Mouse (Mus musculus) mouse embryonic stem cell (cell line): ENCODE measurements around the gene Trim25.
"Not testable (repeated sequence)": the region's sequence is repeated elsewhere in the genome, so short reads cannot be mapped to it uniquely, and the experiment has no call there.

Source experiments
- in situ Hi-C, 2 experiments: fragments of 300-500 bp; cut with MboI; formaldehyde crosslinking; loops; 1 replicate in 1 of 2; 3 replicates in 1 of 2; pipeline ENCODE4 v1.14.3; 2019 to 2020; ENCODE audit warnings: low sequenced_read_pairs in 2 of 2, low pct_unique_long_range_greater_than_20kb in 1 of 2, mixed read lengths in 1 of 2; ENCODE audit not compliant: unreplicated experiment in 1 of 2

The Trim25 gene

DNA sequence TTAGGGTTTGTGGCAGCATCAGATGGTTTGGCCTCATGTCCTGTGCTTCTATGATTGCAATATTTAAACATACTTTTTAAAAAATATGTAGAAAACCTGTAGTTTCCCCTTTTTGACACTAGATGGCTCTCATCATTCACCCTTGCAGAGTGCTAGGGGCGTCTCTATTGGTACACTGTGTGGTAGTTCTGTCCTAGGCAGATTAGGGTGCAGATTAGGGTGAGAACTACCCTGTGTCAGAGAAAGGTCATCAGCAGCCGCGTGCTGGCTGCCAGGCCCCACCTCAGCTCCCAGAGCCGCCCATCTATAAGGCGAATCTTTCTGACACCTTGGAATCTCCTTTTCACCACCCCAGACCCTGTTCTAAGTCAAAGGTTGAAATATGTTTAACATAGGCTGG lies 9.6 kb upstream of the Trim25 start:
- in situ Hi-C loops, result no loop called here

DNA sequence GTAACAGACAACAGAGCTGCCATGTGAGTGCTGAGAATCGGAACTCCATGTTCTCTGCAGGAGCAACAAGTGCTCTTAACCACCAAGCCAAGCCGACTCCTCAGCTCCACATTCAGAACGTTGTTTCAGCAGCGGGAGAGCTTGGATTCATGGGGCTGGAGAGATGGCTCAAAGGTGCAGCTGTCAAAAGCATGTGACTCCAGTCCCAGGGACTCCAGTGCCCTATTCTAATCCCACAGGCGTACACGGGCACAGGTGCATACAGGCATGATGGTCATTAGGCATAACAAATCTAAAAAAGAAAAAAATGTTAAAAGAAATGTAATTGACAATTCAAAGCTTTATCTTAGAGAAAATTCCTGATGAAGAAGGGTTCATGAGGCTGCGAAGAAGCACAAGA lies 6.0 kb upstream of the Trim25 start:
- in situ Hi-C loops, result no loop called here

DNA sequence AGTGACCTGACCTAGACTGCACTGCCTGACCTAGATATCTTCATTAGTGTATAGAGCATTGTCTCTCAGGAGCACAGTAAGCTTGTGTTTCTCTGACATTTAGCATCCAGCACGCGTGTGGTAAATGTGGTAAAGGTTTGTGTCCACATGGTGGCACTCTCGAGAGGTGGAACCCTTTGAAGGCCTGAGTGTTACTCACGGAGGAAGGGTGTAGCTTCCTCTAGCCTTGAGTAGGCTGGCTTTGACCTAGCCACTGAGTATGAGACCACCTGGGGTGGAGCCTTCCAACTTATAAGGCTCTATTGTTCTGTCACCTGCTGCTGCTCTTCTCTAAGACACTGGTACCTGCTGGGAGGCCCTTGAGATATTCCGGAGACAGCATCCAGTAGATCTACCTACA lies 5.6 kb upstream of the Trim25 start:
- in situ Hi-C loops, result no loop called here

DNA sequence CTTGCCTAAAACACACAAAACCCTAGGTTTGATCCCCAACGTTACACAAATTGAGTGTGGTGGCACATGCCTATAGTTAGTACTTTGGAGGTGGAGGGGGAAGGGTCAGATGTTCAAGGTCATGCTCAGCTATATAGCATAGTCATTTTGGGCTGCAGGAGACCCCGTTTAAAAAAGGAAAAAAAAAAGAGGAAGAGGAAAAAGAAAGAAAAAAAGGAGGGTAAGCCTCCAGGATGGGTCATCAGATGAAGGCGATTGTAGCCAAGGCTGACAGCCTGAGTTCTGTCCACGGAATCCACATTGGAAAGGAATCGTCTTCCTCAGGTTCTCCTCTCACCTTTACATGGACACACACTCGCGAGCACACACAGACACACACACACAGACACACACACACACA lies 4.7 kb upstream of the Trim25 start:
- in situ Hi-C loops, result no loop called here

DNA sequence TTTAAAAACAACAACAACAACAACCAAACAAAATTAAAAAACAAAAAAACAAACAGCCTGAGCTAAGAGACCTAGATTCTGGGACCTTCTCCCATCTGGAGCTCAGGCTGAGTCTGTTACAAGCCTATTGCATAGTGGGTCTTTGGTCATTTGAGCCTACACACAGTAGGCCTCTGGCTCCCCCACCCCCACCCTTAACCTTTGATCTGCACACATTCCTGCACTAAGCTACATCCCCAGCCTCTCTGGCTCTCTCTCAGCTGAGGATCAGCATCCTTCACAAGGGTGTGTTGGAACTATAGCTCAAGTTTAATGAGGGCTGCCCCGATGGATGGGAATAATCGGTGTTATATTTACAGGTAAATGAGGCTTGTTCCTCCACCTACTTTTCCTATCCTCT lies 3.6 kb upstream of the Trim25 start:
- in situ Hi-C loops, result no loop called here

DNA sequence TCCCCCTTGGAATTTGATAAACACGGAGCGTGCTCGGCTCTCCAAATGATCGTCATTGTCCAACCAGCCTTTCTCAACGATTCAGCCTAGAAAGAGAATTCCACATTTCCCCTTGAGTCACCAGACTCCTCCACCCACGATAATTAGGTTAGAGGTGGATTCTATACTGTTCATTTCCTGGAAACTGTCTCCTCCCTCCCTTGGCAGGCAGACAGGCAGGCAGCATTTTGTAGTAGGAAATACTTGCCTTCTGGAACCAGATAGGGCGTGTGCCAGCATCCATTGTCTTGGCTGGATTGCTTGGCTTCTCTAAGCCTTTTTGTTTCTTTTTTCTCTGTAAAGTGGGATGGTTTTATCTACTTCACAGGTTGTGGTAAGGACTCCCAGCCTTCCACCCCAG lies 2.7 kb upstream of the Trim25 start:
- in situ Hi-C loops, result no loop called here

DNA sequence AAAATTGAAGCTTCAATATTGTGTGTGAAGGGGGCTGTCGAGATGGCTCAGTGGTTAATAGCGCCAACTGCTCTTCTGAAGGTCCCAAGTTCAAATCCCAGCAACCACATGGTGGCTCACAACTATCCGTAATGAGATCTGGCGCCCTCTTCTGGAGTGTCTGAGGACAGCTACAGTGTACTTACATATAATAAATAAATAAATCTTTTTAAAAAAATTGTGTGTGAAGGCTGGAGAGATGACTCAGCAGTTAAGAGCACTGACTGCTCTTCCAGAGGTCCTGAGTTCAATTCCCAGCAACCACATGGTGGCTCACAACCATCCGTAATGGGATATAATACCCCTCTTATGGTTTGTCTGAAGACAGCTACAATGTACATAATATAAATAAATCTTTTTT lies 1.8 kb upstream of the Trim25 start:
- in situ Hi-C loops, result not testable (repeated sequence)

DNA sequence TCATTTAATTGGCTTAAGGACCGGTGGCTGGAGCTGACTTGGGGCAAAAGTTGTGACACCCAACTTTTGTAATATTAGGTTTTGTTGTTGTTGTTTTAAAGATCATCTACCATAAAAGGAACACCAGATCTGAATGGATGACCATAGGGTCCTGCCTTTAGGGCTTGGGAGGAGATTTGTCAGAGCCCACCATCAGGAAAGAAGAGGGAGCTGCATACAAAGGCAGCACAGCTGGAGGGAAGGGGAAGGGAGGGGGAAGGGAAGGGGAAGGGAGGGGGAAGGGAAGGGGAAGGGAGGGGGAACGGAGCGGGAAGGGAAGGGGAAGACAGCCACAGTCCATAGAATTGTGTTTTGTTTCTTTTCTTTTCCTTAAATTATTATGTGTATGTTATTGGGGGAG lies 770 bp upstream of the Trim25 start:
- in situ Hi-C loops, result no loop called here

DNA sequence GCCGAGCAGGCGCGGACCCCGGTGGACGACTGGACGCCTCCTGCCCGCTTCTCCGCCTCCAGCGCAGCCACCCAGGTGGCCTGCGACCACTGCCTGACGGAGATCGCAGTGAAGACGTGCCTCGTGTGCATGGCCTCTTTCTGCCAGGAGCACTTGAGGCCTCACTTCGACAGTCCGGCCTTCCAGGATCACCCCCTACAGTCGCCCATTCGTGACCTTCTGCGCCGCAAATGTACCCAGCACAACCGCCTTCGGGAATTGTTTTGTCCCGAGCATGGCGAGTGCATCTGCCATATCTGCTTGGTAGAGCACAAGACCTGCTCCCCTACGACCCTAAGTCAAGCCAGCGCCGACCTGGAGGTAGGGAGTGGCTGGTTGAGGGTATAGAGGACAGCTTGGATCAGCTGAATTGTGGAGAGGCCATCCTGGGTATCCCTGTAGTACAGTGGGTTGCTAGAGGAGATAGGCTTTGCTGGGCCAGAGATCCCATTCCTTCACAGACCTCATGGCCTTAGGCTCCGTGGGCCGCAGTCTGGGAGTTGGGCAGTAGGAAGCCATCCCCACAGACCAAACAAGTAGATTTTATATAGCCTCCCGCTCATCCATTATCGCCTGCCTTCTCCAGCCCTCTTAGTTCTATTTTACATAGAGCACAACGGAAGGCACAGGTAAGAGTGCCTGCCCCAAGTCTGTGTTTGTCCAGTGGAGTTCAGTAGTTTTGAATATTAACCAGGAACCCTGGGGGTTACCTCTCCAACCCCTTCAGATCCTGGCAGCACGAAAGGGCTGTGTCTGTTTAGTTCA lies 749 bp downstream of the Trim25 start:
- in situ Hi-C loops, result no loop called here

DNA sequence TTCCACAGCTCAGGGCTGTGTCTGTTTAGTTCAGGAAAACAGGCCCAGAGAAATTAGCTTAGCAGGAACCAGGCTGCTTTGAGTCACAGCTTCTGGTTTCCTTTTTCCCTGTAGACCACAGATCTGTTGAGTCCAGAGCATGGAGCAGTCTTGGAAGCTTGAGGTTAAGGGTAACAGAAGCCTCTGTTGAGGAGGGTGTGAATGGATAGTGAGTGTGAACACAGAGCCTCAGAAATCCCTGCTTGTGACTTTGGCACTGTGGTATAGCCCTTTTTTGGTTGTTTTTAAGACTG lies 1.3 kb downstream of the Trim25 start:
- in situ Hi-C loops, result no loop called here

DNA sequence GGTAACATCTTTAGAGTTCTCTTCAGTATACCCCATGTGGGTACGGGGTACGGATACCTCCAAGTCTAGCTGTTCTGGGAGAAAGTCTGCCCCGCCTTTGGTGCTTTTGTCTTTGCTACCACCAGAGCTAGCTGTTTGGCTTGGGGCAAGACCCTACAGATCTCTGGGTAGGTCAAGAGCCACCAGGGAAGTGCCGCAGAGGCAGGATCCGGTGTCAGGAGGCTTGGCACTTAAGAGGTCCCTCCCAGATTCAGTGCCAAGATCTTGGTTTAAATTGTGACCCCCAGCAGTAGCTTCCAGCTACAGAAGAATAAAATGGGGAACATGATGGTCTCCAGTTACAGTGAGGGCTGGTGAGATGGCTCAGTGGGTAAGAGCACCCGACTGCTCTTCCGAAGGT lies 2.4 kb downstream of the Trim25 start:
- in situ Hi-C loops, result no loop called here

DNA sequence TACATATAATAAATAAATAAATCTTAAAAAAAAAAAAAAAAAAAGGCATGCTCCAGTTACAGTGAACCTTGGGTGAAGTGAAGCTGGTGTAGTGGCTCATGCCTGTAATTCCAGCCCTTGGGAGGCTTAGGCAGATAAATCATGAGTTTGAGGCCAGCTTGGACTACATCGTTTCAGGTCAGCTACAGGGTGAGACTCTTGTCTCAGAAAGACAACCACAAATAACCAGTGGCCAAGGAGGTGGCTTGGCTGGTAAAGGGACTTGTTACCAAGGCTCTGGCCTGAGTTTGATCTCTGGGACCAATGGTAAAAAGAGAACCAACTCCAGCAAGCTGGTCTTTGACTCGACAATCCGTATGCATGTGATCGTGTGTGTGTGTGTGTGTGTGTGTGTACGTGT lies 2.9 kb downstream of the Trim25 start:
- in situ Hi-C loops, result no loop called here

DNA sequence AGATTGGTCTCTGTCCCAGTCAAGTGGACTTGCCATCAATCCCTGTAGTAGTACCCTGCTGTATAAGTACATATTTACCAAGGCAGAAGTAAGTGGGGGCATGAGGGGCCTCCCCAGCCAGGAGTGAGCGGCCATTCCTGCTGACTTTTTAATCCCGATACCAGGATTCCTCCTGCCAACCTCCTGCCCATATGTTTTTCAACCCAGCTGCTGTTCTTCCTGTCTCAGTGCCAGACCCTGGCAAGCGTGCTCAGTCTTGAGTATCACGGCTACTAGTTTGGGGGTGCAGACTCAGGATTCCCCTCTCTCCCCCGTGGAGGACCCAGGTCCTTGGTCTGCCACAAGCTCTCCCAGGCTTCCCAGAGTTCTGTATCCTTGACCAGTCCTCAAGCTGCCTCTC lies 3.4 kb downstream of the Trim25 start:
- in situ Hi-C loops, result no loop called here

DNA sequence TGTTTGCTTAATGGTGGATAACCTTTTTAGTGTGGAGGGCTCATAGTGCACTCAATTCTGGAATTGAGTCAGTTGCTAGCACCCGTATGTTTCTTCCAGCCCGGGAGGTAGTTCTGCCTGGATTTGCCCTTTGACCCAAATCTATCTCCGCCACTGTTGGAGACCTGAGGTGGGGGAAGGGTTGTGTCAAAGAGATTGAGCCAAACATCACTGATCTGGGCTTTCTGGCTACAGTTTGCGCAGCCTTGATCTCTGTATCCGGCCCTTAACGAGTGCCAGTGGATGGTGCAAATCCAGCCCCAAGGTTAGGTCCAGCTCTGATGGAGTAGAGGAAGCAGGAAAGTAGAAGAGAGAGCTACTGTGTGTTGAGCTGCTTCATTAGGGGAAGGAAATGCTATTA lies 3.9 kb downstream of the Trim25 start:
- in situ Hi-C loops, result no loop called here

DNA sequence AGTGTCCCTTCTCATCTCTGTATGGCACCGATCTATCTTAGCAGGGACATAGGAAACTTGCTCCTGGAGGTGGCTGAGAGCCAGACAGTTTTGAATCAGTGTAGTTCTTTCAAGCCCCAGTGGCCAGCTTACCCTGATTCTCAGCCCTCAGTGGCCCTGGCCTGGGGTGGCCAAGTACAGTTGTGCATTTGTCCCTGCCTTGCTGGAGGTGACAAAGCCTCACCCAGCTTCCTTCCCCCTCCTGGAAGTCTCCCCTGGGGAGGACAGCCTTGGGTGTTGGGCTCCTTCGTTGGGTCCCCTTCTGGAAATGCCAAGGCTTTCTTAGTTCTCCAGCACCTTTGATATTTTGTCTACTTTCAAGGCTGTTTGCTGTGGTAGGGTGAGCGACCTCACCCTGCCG lies 4.5 kb downstream of the Trim25 start:
- in situ Hi-C loops, result no loop called here

DNA sequence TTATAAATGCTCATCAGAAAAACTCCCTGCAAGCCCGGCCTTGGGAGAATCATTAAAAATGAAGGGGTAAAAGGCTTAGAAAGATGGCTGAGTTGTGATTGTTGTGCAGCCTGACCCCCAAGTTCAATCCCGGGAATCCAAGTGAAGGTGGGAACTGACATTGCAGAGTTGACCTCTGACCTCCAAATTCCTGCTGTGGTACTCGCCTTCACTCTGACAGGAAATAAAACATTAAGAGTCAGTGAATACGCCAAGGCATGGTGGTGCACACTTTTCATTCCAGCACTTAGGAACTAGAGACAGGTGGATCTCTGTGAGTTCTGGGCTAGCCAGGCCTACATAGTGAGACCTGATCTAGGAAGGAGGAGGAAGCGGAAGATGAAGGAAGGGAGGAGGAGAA lies 6.3 kb downstream of the Trim25 start:
- in situ Hi-C loops, result no loop called here

DNA sequence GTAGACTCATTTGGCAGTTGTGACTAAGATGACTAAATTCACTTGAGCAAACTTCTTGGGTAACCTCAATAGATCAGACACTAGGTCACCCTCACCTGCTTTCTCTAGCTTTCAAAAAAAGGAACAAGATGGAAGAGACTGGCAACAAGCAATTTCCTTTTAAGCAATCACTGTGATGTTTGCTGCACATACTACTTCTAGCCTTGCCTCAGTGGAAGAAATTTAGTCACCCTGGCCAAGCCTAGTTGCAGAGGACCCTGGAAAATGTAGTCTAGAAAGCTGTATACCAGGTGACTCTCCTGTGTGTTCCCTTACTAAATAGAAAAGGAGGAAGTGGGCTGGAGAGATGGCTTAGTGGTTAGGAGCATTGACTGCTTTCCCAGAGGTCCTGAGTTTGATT lies 7.2 kb downstream of the Trim25 start:
- in situ Hi-C loops, result no loop called here

DNA sequence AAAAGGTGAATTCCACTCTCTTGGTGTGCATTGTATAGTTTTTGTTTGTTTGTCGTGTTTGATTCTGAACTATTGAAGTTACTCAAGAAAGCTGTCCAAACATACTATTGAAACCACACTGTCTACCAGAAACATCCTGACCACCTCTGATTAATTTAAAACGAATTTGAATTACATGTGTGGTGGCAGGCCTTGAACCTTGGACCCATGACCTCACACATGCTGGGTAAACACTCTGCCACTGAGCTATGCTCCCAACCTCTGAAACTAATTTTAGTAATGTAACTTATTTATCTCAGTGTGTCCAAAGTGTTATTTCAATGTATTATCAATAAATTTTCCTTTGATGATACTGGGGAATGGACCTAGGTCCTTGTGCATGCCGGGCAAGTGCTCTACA lies 8.4 kb downstream of the Trim25 start:
- in situ Hi-C loops, result no loop called here

DNA sequence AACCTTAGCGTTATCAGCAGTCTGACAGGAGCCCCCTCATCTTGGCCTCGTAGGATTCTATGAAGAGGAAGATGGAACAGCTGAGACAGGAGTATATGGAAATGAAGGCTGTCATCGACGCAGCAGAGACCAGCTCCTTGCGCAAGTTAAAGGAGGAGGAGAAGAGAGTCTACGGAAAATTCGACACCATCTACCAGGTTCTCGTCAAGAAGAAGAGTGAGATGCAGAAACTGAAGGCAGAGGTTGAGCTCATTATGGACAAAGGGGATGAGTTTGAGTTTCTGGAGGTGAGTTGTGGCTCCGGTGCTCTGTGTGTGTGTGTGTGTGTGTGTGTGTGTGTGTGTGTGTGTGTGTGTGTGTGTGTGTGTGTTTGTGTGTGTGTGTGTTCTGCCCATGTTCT lies 9.9 kb downstream of the Trim25 start:
- in situ Hi-C loops, result no loop called here

DNA sequence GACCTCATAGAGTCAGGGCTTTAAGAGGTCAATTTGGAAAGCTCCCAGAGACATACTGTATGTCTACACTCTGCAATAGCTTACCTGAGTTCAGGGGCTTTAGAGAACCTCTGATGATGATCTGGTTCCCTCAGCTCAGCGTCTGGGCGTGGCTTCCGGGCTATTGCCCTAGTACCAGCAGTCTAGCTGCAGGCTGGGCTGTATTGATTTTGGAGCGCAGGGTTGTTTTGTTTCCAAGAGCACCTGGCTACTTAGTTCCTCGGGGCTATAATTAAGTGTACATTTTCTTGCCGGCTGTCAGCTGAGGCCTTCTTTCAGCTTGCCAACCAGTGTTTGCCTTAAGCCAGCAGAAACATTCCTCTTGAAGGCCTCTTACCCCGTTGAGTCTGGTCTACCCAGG lies 10.3 kb downstream of the Trim25 start:
- in situ Hi-C loops, result no loop called here

DNA sequence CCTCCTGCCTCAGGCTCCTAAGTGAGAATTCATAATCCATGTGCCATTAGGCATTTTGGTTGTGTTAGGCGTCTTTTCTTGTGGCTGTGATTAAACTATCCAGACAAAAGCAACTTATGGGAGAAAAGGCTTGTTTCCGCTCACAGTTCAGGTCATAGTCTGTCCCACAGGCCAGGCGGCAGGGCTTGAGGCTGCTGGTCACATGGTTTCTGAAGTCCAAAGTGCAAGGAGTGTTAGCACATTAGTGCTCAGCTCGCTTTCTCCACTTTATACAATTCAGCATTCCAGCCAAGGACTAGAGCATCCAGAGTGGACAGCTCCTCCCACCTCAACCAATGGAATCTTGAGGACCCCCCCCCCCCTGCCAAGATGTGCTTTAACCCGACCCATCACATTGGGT lies 13.1 kb downstream of the Trim25 start:
- in situ Hi-C loops, result no loop called here
